Mouse (Mus musculus) kidney, postnatal 10 days (tissue): Measurements from ENCODE around the gene Ntf3.

Source experiments
- DNase-seq: peaks from one replicate; pipeline ENCODE4 v3.0.0; 2021; ENCODE audit warnings: mixed read lengths

Gene Ntf3

GRCm38 (mm10) chr6:126155928-126156327, 10.8 kb downstream of the Ntf3 start:
- DNase-seq: no peak

- peak; percentile 68 for DNase-seq
Observed at GRCm38 (mm10) chr6:126154372-126154982, 12.2 kb downstream of the Ntf3 start.

- DNase-seq: peak; percentile 12
Observed at GRCm38 (mm10) chr6:126153154-126153553, 13.6 kb downstream of the Ntf3 start.

GRCm38 (mm10) chr6:126143659-126144058, 23.1 kb downstream of the Ntf3 start:
- DNase-seq: peak; percentile 47

- DNase-seq: no peak
Observed at GRCm38 (mm10) chr6:126142741-126143140, 24.0 kb downstream of the Ntf3 start.

- no peak for DNase-seq
Observed at GRCm38 (mm10) chr6:126142021-126142554, 24.6 kb downstream of the Ntf3 start.

- DNase-seq: peak; percentile 82
Observed at GRCm38 (mm10) chr6:126141472-126141871, 25.2 kb downstream of the Ntf3 start.

GRCm38 (mm10) chr6:126140961-126141360, 25.7 kb downstream of the Ntf3 start:
- no peak for DNase-seq

GRCm38 (mm10) chr6:126140416-126140815, 26.3 kb downstream of the Ntf3 start:
- DNase-seq: peak; percentile 60

- peak; percentile 39 for DNase-seq
Observed at GRCm38 (mm10) chr6:126134155-126134906, 32.4 kb downstream of the Ntf3 start.

- peak; percentile 45 for DNase-seq
Observed at GRCm38 (mm10) chr6:126128238-126128637, 38.5 kb downstream of the Ntf3 start.

GRCm38 (mm10) chr6:126118247-126118646, 48.5 kb downstream of the Ntf3 start:
- DNase-seq: no peak

- no peak for DNase-seq
Observed at GRCm38 (mm10) chr6:126117191-126117590, 49.5 kb downstream of the Ntf3 start.

- no peak for DNase-seq
Observed at GRCm38 (mm10) chr6:126114934-126115633, 51.6 kb downstream of the Ntf3 start.

- no peak for DNase-seq
Observed at GRCm38 (mm10) chr6:126110892-126111835, 55.5 kb downstream of the Ntf3 start.

GRCm38 (mm10) chr6:126109184-126109583, 57.5 kb downstream of the Ntf3 start:
- no peak for DNase-seq

- DNase-seq: no peak
Observed at GRCm38 (mm10) chr6:126108771-126109170, 57.9 kb downstream of the Ntf3 start.

GRCm38 (mm10) chr6:126107398-126107797, 59.3 kb downstream of the Ntf3 start:
- DNase-seq: peak; percentile 44

- DNase-seq: no peak
Observed at GRCm38 (mm10) chr6:126106798-126107173, 59.9 kb downstream of the Ntf3 start.

- peak; percentile 40 for DNase-seq
Observed at GRCm38 (mm10) chr6:126106051-126106797, 60.5 kb downstream of the Ntf3 start.

GRCm38 (mm10) chr6:126105083-126105740, 61.5 kb downstream of the Ntf3 start:
- no peak for DNase-seq
